Mouse (Mus musculus) B cell, adult 62 days (primary cell): ENCODE data around the gene Btbd3. TPM values are rescaled to one million over a fixed set of nuclear protein-coding genes. Genes with fewer than 3 reads are reported as not detected.

Experiments used
- total RNA-seq: library from RNA; stranded (reverse); gene quantifications from 4 replicates; pipeline ENCODE4 v1.2.4, GENCODE M21; 2023

Btbd3 gene
- total RNA-seq: 0.27 to 0.49 TPM (median 0.32 TPM) in 4 replicates

GRCm38 (mm10) chr2:138256411-138256810 lies at the start of gene Btbd3:
TSS of gene Btbd3 (plus strand) at chr2:138256565.

